Mouse (Mus musculus) liver, embryonic 14.5 days (tissue): Measurements from ENCODE around the gene Macrod1.

ENCODE experiments used
- CTCF ChIP-seq: IDR thresholded peaks from 2 replicates; pipeline ENCODE4 v1.5.1; 2016; ENCODE audit warnings: antibody characterized with exemption, low read depth, control low read depth
- EP300 ChIP-seq: IDR thresholded peaks from 2 replicates; pipeline ENCODE4 v1.6.1; 2016; ENCODE audit warnings: antibody characterized with exemption, low read depth

- TF ChIP-seq EP300 (no peak), CTCF (no peak)
Measured at GRCm38 (mm10) chr19:7073997-7074781, 17.6 kb downstream of the Macrod1 start.
